Mouse (Mus musculus): ENCODE measurements around the gene Olfr355. TPM values are rescaled to one million over a fixed set of nuclear protein-coding genes. Genes with fewer than 3 reads are reported as not detected.

Gene Olfr355
- 0.26 TPM for polyA plus RNA-seq (2017; shearing (Covaris generic))

DNA sequence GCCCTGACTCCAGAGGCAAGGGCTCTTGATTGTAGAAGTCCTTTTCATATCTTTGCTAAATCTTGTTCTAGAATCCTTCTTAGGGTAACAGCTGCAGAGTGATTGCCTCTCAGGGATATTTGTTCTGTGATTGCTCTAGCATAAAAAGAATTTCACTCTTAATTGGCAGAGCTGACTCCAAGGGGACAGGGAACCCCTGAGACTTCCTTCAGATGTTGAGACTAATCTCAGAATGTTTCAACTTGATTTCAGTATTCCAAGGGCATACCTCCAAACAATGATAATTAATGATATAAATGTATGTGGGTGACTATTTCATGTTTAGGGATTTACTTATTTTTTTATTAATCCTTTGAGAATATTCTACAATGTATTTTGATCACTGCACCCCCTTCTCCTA lies at the start of gene Olfr355:
Gene Olfr355, minus strand, starts transcription at position 101 of the 400 bp plus-strand sequence.

DNA sequence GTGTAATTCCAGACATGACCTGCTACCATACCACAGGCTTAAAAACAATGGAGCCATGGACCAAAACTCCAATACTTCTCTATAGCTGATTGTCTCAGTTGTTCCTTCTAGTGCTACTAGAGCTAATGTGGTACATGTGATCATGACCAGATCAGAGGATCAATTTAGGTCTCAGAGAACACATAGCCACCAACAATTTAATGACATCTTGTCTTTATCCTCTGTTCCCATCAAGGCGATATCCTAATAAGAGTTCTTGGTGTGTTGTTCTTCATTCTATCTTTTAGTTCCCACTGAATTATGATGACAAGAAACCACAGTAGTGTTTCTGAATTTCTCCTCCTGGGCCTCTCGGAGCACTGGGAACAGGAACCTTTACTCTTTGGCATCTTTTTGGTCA lies 8.1 kb upstream of the Olfr355 start, which contains the start of gene Olfr356:
Gene Olfr356, plus strand, starts transcription at position 301 of the 400 bp plus-strand sequence.

DNA sequence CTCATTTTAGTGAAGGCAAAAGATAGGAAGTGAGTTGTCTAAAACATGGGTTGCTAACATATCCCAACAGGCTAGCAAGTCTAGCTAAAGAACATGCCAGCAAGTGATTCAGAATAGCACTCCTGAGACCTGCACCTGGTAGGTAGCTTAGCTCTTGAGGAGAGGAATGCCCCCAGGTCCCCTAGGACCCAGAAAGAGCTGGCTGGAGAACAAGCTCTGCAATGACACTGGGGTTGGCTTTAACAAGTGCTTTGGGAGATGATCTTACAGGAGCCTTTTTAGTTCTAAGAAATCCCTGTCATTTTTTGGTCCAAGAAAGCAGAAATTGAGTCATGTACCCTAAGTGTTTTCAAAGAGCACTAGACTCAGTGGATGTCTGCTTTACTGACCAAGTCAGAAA lies 23.3 kb downstream of the Olfr355 start, which contains the start of gene Olfr354:
Gene Olfr354, plus strand, starts transcription at position 301 of the 400 bp plus-strand sequence.

DNA sequence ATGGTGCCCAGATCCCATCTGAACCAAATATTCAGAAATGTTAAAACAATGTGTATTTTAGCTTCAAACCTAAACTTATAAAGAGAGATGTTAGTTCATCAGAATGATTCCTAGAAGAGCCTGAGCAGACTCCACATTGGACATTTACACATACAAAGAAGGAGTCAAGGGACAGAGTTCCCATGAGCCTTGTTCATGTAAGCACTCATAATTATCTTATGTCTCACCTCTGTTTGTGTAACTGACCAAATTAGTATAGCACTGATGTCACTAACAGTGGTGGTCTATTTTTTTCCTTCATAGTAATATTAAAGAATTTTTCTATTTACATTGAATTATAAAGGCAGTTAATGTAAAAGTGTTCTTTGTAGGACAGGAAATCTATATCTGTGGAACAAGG lies 35.9 kb downstream of the Olfr355 start, which contains the start of gene Olfr353:
Gene Olfr353, minus strand, starts transcription at position 101 of the 400 bp plus-strand sequence.

Other genes with a start within 250 kb of the Olfr355 start
- gene Olfr346, start 243.1 kb downstream of the Olfr355 start, polyA plus RNA-seq (2017; shearing (Covaris generic)) = not detected
- not detected for gene Olfr347, start 197.0 kb downstream of the Olfr355 start, polyA plus RNA-seq (2017; shearing (Covaris generic))
- not detected for gene Olfr348, start 144.6 kb downstream of the Olfr355 start, polyA plus RNA-seq (2017; shearing (Covaris generic))
- not detected for gene Olfr50, start 138.4 kb downstream of the Olfr355 start, polyA plus RNA-seq (2017; shearing (Covaris generic))
- not detected for gene Olfr3, start 111.9 kb downstream of the Olfr355 start, polyA plus RNA-seq (2017; shearing (Covaris generic))
- gene Olfr350, start 82.6 kb downstream of the Olfr355 start, polyA plus RNA-seq (2017; shearing (Covaris generic)) = not detected
- not detected for gene Olfr351, start 66.2 kb downstream of the Olfr355 start, polyA plus RNA-seq (2017; shearing (Covaris generic))
- not detected for gene Olfr352, start 60.4 kb downstream of the Olfr355 start, polyA plus RNA-seq (2017; shearing (Covaris generic))
- gene Olfr353, start 36.0 kb downstream of the Olfr355 start, polyA plus RNA-seq (2017; shearing (Covaris generic)) = not detected
- 0.06 TPM for gene Olfr354, start 23.2 kb downstream of the Olfr355 start, polyA plus RNA-seq (2017; shearing (Covaris generic))
- gene Olfr356, start 8.2 kb upstream of the Olfr355 start, polyA plus RNA-seq (2017; shearing (Covaris generic)) = not detected
- not detected for gene Olfr357, start 64.9 kb upstream of the Olfr355 start, polyA plus RNA-seq (2017; shearing (Covaris generic))
- not detected for gene Olfr358, start 80.4 kb upstream of the Olfr355 start, polyA plus RNA-seq (2017; shearing (Covaris generic))
- not detected for gene Olfr360, start 136.8 kb upstream of the Olfr355 start, polyA plus RNA-seq (2017; shearing (Covaris generic))
- gene Olfr361, start 160.4 kb upstream of the Olfr355 start, polyA plus RNA-seq (2017; shearing (Covaris generic)) = not detected
- gene Olfr362, start 189.0 kb upstream of the Olfr355 start, polyA plus RNA-seq (2017; shearing (Covaris generic)) = not detected
- not detected for gene Olfr364-ps1, start 210.4 kb upstream of the Olfr355 start, polyA plus RNA-seq (2017; shearing (Covaris generic))